Mouse (Mus musculus) lung, postnatal 4 days (tissue): ENCODE measurements around the gene N4bp2.
A peak's percentile ranks its signal among the peaks of the same experiment; 100 is the strongest.

Experiments used
- DNase-seq, 2 experiments: peaks; one replicate each; pipeline ENCODE4 v3.0.0; 2021

The N4bp2 gene

GRCm38 (mm10) chr5:65831917-65832618, 68.7 kb downstream of the N4bp2 start:
- no peak for DNase-seq

GRCm38 (mm10) chr5:65833092-65833491, 69.8 kb downstream of the N4bp2 start:
- DNase-seq = no peak

- no peak for DNase-seq
Measured at GRCm38 (mm10) chr5:65833766-65834498, 70.6 kb downstream of the N4bp2 start.

- DNase-seq = no peak
Measured at GRCm38 (mm10) chr5:65838053-65838452, 74.7 kb downstream of the N4bp2 start.

GRCm38 (mm10) chr5:65842947-65843346, 79.6 kb downstream of the N4bp2 start:
- DNase-seq = no peak

- DNase-seq = no peak
Measured at GRCm38 (mm10) chr5:65846534-65846933, 83.2 kb downstream of the N4bp2 start.

GRCm38 (mm10) chr5:65846958-65847357, 83.6 kb downstream of the N4bp2 start:
- no peak for DNase-seq

- no peak for DNase-seq
Measured at GRCm38 (mm10) chr5:65847656-65848055, 84.3 kb downstream of the N4bp2 start.

GRCm38 (mm10) chr5:65850765-65851164, 87.4 kb downstream of the N4bp2 start:
- DNase-seq = peak; percentile 32 to 46

GRCm38 (mm10) chr5:65854786-65855191, 91.5 kb downstream of the N4bp2 start:
- DNase-seq = no peak

- no peak for DNase-seq
Measured at GRCm38 (mm10) chr5:65855571-65855970, 92.2 kb downstream of the N4bp2 start.

GRCm38 (mm10) chr5:65856591-65857411, 93.5 kb downstream of the N4bp2 start:
- no peak for DNase-seq

- no peak for DNase-seq
Measured at GRCm38 (mm10) chr5:65857935-65858334, 94.6 kb downstream of the N4bp2 start.

- no peak for DNase-seq
Measured at GRCm38 (mm10) chr5:65858355-65858754, 95.0 kb downstream of the N4bp2 start.

- DNase-seq = peak in 1 of 2 experiments; percentile 40
Measured at GRCm38 (mm10) chr5:65858898-65859297, 95.6 kb downstream of the N4bp2 start.

- no peak for DNase-seq
Measured at GRCm38 (mm10) chr5:65859396-65859795, 96.1 kb downstream of the N4bp2 start.

GRCm38 (mm10) chr5:65860281-65861000, 97.1 kb downstream of the N4bp2 start:
- peak; percentile 49 to 50 for DNase-seq

GRCm38 (mm10) chr5:65861154-65861944, 98.0 kb downstream of the N4bp2 start, which contains the start of gene Rhoh:
Rhoh (plus strand) TSS chr5:65861213.
- DNase-seq = no peak

- DNase-seq = no peak
Measured at GRCm38 (mm10) chr5:65862217-65862927, 99.1 kb downstream of the N4bp2 start.

- DNase-seq = peak; percentile 61 to 64
Measured at GRCm38 (mm10) chr5:65863349-65863749, 100.0 kb downstream of the N4bp2 start.

GRCm38 (mm10) chr5:65864486-65864885, 101.2 kb downstream of the N4bp2 start:
- no peak for DNase-seq
